Mouse (Mus musculus) stomach, postnatal 0 days (tissue): ENCODE data around the gene Ccnd3. TPM values are rescaled to one million over a fixed set of nuclear protein-coding genes. Genes with fewer than 3 reads are reported as not detected.

ENCODE experiments used
- ATAC-seq: fragments of 200-750 bp; cut with Nextera tagmentation; 2 replicates; pipeline ENCODE4 v1.8.0; 2017; ENCODE audit not compliant: low FRiP score, low TSS enrichment
- DNase-seq: peaks from one replicate; pipeline ENCODE4 v3.0.0-alpha.2; 2016; ENCODE audit warnings: low spot score
- H3K27ac ChIP-seq: fragments of 300-500 bp; sonication (generic); replicated peaks from 2 replicates; pipeline ENCODE4 v1.5.1; 2014; ENCODE audit warnings: mild to moderate bottlenecking, control low read depth
- H3K27me3 ChIP-seq: fragments of 300-500 bp; sonication (generic); 2 replicates; pipeline ENCODE4 v1.6.1; 2014; ENCODE audit warnings: low read length; ENCODE audit not compliant: control insufficient read depth, insufficient read depth
- H3K36me3 ChIP-seq: fragments of 300-500 bp; sonication (generic); 2 replicates; pipeline ENCODE4 v1.6.1; 2014; ENCODE audit warnings: low read length, mixed read lengths; ENCODE audit not compliant: control insufficient read depth, insufficient read depth
- H3K4me1 ChIP-seq: fragments of 300-500 bp; sonication (generic); replicated peaks from 2 replicates; pipeline ENCODE4 v1.6.1; 2014; ENCODE audit warnings: antibody characterized with exemption; ENCODE audit not compliant: control insufficient read depth, insufficient read depth
- H3K4me2 ChIP-seq: fragments of 300-500 bp; sonication (generic); replicated peaks from 2 replicates; pipeline ENCODE4 v1.6.1; 2014; ENCODE audit warnings: low read depth, mild to moderate bottlenecking, control low read depth, moderate library complexity
- H3K4me3 ChIP-seq: fragments of 300-500 bp; sonication (generic); 2 replicates; pipeline ENCODE4 v1.5.1; 2014; ENCODE audit warnings: low read depth, low read length, control low read depth
- H3K9ac ChIP-seq: fragments of 300-500 bp; sonication (generic); 2 replicates; pipeline ENCODE4 v1.6.1; 2014; ENCODE audit warnings: mild to moderate bottlenecking, low read length, control low read depth, mixed read lengths
- H3K9me3 ChIP-seq: fragments of 300-500 bp; sonication (generic); 2 replicates; pipeline ENCODE4 v1.6.1; 2016; ENCODE audit warnings: low read length; ENCODE audit not compliant: control insufficient read depth
- CTCF ChIP-seq: IDR thresholded peaks from 2 replicates; pipeline ENCODE4 v1.5.1; 2016; ENCODE audit warnings: antibody characterized with exemption, low read depth, mild to moderate bottlenecking, moderate library complexity
- EP300 ChIP-seq: optimal IDR thresholded peaks from 2 replicates; pipeline ENCODE3; 2016; ENCODE audit warnings: antibody characterized with exemption
- WGBS: fragments of 180-500 bp; shearing (Covaris S2); extraction: QIAGEN DNeasy Blood & Tissue Kit; methylation state at CpG from one replicate; pipeline ENCODE4 v1.1.7; 2014; 5-methylcytosine and 5-hydroxymethylcytosine counted together
- polyA plus RNA-seq: library from polyadenylated mRNA; unstranded; fragments of >200 nt; fragmentation: Nextera tagmentation; extraction: Ambion mirVana; gene quantifications from 2 replicates; pipeline ENCODE4 v1.2.1, GENCODE M21; 2015

Ccnd3 gene
- polyA plus RNA-seq, 1 experiment from 2014 or later: 219 TPM

GRCm38 (mm10) chr17:47473434-47473974 lies 31.3 kb upstream of the Ccnd3 start:
- H3K9ac ChIP-seq: no peak overlapping the region
- no peaks in the 10 kb centered on the region for H3K27me3 ChIP-seq
- no peak overlapping the region for H3K4me2 ChIP-seq
- DNase-seq (peak; percentile 63), ATAC-seq (peak; percentile 23; the same call in 1 of the 2 replicates)
- no peaks in the 10 kb centered on the region for H3K9me3 ChIP-seq
- H3K27ac ChIP-seq: peak overlapping the region; percentile 76
- WGBS: 19% methylated on average over 8 of the region's 8 CpGs
- no peaks in the 10 kb centered on the region for H3K36me3 ChIP-seq
- H3K4me1 ChIP-seq: peaks cover 3% of the 10 kb centered on the region; the same call in 1 of the 2 replicates
- H3K4me3 ChIP-seq: no peak overlapping the region
- peak; percentile 89 for TF ChIP-seq CTCF
- TF ChIP-seq EP300: no peak

GRCm38 (mm10) chr17:47474250-47474649 lies 30.6 kb upstream of the Ccnd3 start:
- DNase-seq (peak; percentile 66), ATAC-seq (peak; percentile 13; the same call in 1 of the 2 replicates)
- H3K4me2 ChIP-seq: no peak overlapping the region
- no peak overlapping the region for H3K4me3 ChIP-seq
- H3K27ac ChIP-seq: 0 out of 2 replicates have a peak overlapping the region, but pooled peaks have one; percentile 8
- no peak overlapping the region for H3K9ac ChIP-seq
- H3K9me3 ChIP-seq: no peaks in the 10 kb centered on the region
- H3K4me1 ChIP-seq: peaks cover 3% of the 10 kb centered on the region; the same call in 1 of the 2 replicates
- TF ChIP-seq EP300 (no peak), CTCF (no peak)
- WGBS: 54% methylated on average over 4 of the region's 4 CpGs
- H3K27me3 ChIP-seq: no peaks in the 10 kb centered on the region
- no peaks in the 10 kb centered on the region for H3K36me3 ChIP-seq

GRCm38 (mm10) chr17:47475181-47475580 lies 29.7 kb upstream of the Ccnd3 start:
- 84% methylated on average over 4 of the region's 4 CpGs for WGBS
- no peaks in the 10 kb centered on the region for H3K36me3 ChIP-seq
- H3K9ac ChIP-seq: no peak overlapping the region
- no peaks in the 10 kb centered on the region for H3K9me3 ChIP-seq
- TF ChIP-seq EP300: no peak
- TF ChIP-seq CTCF: no peak
- no peaks in the 10 kb centered on the region for H3K27me3 ChIP-seq
- H3K4me3 ChIP-seq: no peak overlapping the region
- no peak overlapping the region for H3K27ac ChIP-seq
- peaks cover 3% of the 10 kb centered on the region; the same call in 1 of the 2 replicates for H3K4me1 ChIP-seq
- DNase-seq: no peak
- H3K4me2 ChIP-seq: no peak overlapping the region
- no peak; the same call in 1 of the 2 replicates for ATAC-seq

GRCm38 (mm10) chr17:47475714-47476113 lies 29.1 kb upstream of the Ccnd3 start:
- WGBS: 63% methylated on average over 3 of the region's 3 CpGs
- H3K4me3 ChIP-seq: no peak overlapping the region
- no peaks in the 10 kb centered on the region for H3K9me3 ChIP-seq
- H3K4me2 ChIP-seq: no peak overlapping the region
- peak; percentile 57 for DNase-seq
- no peaks in the 10 kb centered on the region for H3K27me3 ChIP-seq
- peaks cover 3% of the 10 kb centered on the region; the same call in 1 of the 2 replicates for H3K4me1 ChIP-seq
- H3K36me3 ChIP-seq: no peaks in the 10 kb centered on the region
- no peak overlapping the region for H3K9ac ChIP-seq
- TF ChIP-seq EP300 (no peak), CTCF (peak; percentile 68)
- ATAC-seq: no peak
- no peak overlapping the region for H3K27ac ChIP-seq

GRCm38 (mm10) chr17:47479887-47480286 lies 25.0 kb upstream of the Ccnd3 start:
- 47% methylated on average over 3 of the region's 3 CpGs for WGBS
- H3K4me2 ChIP-seq: no peak overlapping the region
- no peak overlapping the region for H3K4me3 ChIP-seq

GRCm38 (mm10) chr17:47482401-47482800 lies 22.4 kb upstream of the Ccnd3 start:
- H3K36me3 ChIP-seq: no peaks in the 10 kb centered on the region
- peaks cover 4% of the 10 kb centered on the region; the same call in 1 of the 2 replicates for H3K4me1 ChIP-seq
- H3K9me3 ChIP-seq: no peaks in the 10 kb centered on the region
- TF ChIP-seq CTCF (peak; percentile 88), EP300 (no peak)
- H3K9ac ChIP-seq: no peak overlapping the region
- WGBS: 52% methylated on average over 2 of the region's 2 CpGs
- no peak overlapping the region for H3K27ac ChIP-seq
- H3K4me3 ChIP-seq: no peak overlapping the region
- H3K27me3 ChIP-seq: no peaks in the 10 kb centered on the region
- peak; percentile 87 for DNase-seq
- no peak overlapping the region for H3K4me2 ChIP-seq
- no peak for ATAC-seq

More at GRCm38 (mm10) chr17:47479887-47480286, 25.0 kb upstream of the Ccnd3 start:
- Histone ChIP-seq H3K9me3 (no peaks in the 10 kb centered on the region), H3K36me3 (no peaks in the 10 kb centered on the region), H3K9ac (no peak overlapping the region), H3K4me1 (peaks cover 4% of the 10 kb centered on the region; the same call in 1 of the 2 replicates), H3K27me3 (no peaks in the 10 kb centered on the region), H3K27ac (no peak overlapping the region)
- ATAC-seq: no peak
- TF ChIP-seq CTCF: no peak
- no peak for TF ChIP-seq EP300
- DNase-seq: no peak
